Mouse (Mus musculus) hindbrain, postnatal 0 days (tissue): Measurements from ENCODE around the gene Pstpip1. TPM values are rescaled to one million over a fixed set of nuclear protein-coding genes. Genes with fewer than 3 reads are reported as not detected.

Experiments
- ATAC-seq: fragments of 200-750 bp; cut with Nextera tagmentation; 2 replicates; pipeline ENCODE4 v1.8.0; 2017; ENCODE audit warnings: mild to moderate bottlenecking, moderate TSS enrichment, moderate library complexity
- DNase-seq: peaks from one replicate; pipeline ENCODE4 v3.0.0-alpha.2; 2015; ENCODE audit warnings: low spot score
- H3K27ac ChIP-seq: fragments of 300-500 bp; sonication (generic); 2 replicates; pipeline ENCODE4 v1.5.1; 2014; ENCODE audit warnings: mild to moderate bottlenecking
- H3K27me3 ChIP-seq: fragments of 300-500 bp; sonication (generic); 2 replicates; pipeline ENCODE4 v1.6.1; 2014; ENCODE audit warnings: low read length, mixed read lengths; ENCODE audit not compliant: insufficient read depth
- H3K36me3 ChIP-seq: fragments of 300-500 bp; sonication (generic); 2 replicates; pipeline ENCODE4 v1.6.1; 2014; ENCODE audit warnings: low read length, mixed read lengths; ENCODE audit not compliant: insufficient read depth
- H3K4me1 ChIP-seq: fragments of 300-500 bp; sonication (generic); 2 replicates; pipeline ENCODE4 v1.6.1; 2014; ENCODE audit warnings: antibody characterized with exemption, low read length, mixed read lengths; ENCODE audit not compliant: insufficient read depth
- H3K4me2 ChIP-seq: fragments of 300-500 bp; sonication (generic); 2 replicates; pipeline ENCODE4 v1.6.1; 2014; ENCODE audit warnings: low read depth, mild to moderate bottlenecking, low read length, moderate library complexity, mixed read lengths
- H3K4me3 ChIP-seq: fragments of 300-500 bp; sonication (generic); 2 replicates; pipeline ENCODE4 v1.5.1; 2014; ENCODE audit warnings: low read length
- H3K9ac ChIP-seq: fragments of 300-500 bp; sonication (generic); replicated peaks from 2 replicates; pipeline ENCODE4 v1.6.1; 2014; ENCODE audit warnings: mild to moderate bottlenecking, low read length, moderate library complexity, mixed read lengths
- H3K9me3 ChIP-seq: fragments of 300-500 bp; sonication (generic); 2 replicates; pipeline ENCODE4 v1.6.1; 2016; ENCODE audit warnings: low read length, mixed read lengths
- CTCF ChIP-seq: IDR thresholded peaks from 2 replicates; pipeline ENCODE4 v1.5.1; 2016; ENCODE audit warnings: antibody characterized with exemption, control low read depth, low read depth
- WGBS: fragments of 180-500 bp; shearing (Covaris S2); extraction: QIAGEN DNeasy Blood & Tissue Kit; methylation state at CpG from one replicate; pipeline ENCODE4 v1.1.7; 2014; 5-methylcytosine and 5-hydroxymethylcytosine counted together
- polyA plus RNA-seq: library from polyadenylated mRNA; unstranded; fragments of >200 nt; fragmentation: Nextera tagmentation; extraction: Ambion mirVana; gene quantifications from 2 replicates; pipeline ENCODE4 v1.2.1, GENCODE M21; 2015
- total RNA-seq: library from RNA; depleted of rRNA; stranded (reverse); fragments of >200 nt; gene quantifications from 2 replicates; pipeline ENCODE4 v1.2.3, GENCODE M21; 2014

The Pstpip1 gene
- total and polyA plus RNA-seq, 2 experiments from 2014 or later = 0.10 to 0.78 TPM

DNA sequence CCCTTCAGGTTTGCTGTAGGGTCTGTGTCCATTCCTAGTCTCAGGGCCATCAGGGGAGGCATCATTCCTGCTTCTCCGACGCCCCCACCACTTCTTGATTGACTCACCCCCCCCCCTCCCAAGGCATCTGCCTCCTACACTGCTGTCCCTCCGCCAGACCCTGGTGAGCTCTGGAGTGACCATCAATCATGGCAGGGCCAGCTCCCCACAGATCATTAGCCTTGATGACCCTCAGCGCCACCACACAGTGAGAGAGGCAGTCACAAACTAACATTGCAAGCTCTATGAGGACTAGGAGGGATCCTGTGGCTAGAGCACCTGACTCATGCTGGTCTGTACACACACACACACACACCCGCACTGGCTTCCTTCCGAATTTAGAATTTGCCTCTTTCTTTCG, 15.2 kb downstream of the Pstpip1 start:
- WGBS = 62% methylated on average over 7 of the region's 7 CpGs
- DNase-seq (no peak), ATAC-seq (no peak)
- H3K36me3 ChIP-seq = no peaks in the 10 kb centered on the region
- no peak for TF ChIP-seq CTCF
- no peak overlapping the region for H3K9ac ChIP-seq
- no peak overlapping the region for H3K4me2 ChIP-seq
- no peak overlapping the region for H3K4me3 ChIP-seq
- H3K27me3 ChIP-seq = no peaks in the 10 kb centered on the region
- no peaks in the 10 kb centered on the region for H3K4me1 ChIP-seq
- H3K27ac ChIP-seq = no peak overlapping the region
- no peaks in the 10 kb centered on the region for H3K9me3 ChIP-seq

DNA sequence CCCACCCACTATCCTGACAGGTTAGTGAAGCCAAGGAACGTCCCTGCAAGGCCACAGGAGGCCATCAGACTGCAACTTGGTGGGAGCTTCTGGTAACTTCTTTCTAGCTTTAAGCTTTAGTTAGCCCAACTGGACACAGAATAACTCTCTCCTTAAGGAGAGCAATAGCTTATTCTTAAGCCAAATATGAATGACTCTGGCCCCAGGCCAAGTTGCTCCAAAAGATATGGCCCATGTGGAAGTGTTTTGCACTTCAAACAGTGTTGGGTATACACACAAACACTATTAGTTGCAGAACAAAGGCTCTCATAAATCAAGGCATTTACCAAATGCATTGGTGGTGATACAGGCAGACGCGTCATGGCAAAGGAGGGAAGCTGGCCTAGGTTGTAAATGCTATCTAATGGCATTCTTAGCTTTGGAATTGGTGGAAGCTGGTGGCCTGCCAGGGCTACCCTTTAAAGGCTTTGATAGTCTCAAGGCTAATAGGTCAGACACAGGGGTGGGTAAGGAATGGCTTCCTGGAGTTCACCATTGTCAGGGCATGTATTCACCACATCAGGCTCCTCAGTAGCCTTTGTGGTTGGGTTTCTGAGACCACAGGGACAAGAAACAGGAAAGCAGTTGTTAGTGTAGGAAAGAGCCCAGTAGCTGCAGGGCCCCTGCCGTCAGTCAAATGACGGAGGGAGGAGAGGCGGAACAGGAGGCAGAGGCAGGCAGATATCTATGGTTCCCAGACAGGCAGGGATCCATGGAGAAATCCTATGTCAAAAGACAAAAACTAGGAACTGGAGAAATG, 16.7 kb downstream of the Pstpip1 start:
- H3K9ac ChIP-seq = no peak overlapping the region
- H3K27ac ChIP-seq = no peak overlapping the region
- DNase-seq (no peak), ATAC-seq (no peak)
- no peaks in the 10 kb centered on the region for H3K4me1 ChIP-seq
- no peaks in the 10 kb centered on the region for H3K9me3 ChIP-seq
- H3K27me3 ChIP-seq = no peaks in the 10 kb centered on the region
- TF ChIP-seq CTCF = no peak
- 68% methylated on average over 6 of the region's 6 CpGs for WGBS
- no peaks in the 10 kb centered on the region for H3K36me3 ChIP-seq
- no peak overlapping the region for H3K4me3 ChIP-seq
- no peak overlapping the region for H3K4me2 ChIP-seq

DNA sequence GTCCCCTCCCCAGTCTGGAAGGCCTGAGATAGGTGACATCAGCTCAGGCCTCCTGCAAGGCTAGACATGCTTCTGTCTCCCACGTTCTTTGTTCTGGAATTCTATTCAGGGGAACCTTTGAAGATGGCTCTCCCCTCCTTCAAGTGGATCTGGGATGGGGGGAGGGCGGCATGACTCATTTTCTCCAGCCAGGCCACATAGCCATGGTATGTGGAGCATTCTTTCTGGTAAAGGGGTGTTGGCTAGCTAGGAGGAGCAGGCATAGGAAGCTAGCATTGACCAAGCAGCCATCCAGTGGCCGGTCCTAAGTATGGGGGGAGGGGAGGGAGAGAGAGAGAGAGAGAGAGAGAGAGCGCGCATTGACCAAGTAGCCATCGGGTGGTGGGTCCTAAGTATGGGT, 17.8 kb downstream of the Pstpip1 start:
- H3K27me3 ChIP-seq = no peaks in the 10 kb centered on the region
- WGBS = 80% methylated on average over 6 of the region's 6 CpGs

DNA sequence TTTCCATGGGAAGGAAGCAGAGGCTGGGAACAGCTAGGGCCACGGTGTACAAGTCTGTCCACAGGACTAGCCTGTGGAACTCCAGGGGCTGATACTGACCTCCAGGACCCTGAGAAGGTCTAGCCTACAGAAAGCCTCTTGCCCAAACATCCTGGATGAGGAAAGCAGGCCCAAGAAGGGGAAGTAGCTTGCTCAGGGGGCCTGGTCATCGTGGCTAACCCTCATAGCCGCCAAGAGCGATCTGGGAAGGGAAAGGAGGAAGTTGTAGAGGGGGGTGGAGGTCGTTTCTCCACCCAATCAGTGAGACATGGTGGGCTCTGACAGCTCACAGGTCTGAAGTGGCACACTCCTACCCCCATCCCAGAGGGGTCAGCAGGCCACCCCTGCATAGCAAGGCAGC, 18.4 kb downstream of the Pstpip1 start:
- no peak for ATAC-seq
- TF ChIP-seq CTCF = no peak

More for the DNA sequence above, 17.8 kb downstream of the Pstpip1 start:
- Histone ChIP-seq H3K4me1 (no peaks in the 10 kb centered on the region), H3K27ac (no peak overlapping the region), H3K36me3 (no peaks in the 10 kb centered on the region), H3K4me3 (no peak overlapping the region), H3K9ac (no peak overlapping the region), H3K9me3 (no peaks in the 10 kb centered on the region), H3K4me2 (no peak overlapping the region)
- no peak for ATAC-seq
- no peak for DNase-seq
- TF ChIP-seq CTCF = no peak

DNA sequence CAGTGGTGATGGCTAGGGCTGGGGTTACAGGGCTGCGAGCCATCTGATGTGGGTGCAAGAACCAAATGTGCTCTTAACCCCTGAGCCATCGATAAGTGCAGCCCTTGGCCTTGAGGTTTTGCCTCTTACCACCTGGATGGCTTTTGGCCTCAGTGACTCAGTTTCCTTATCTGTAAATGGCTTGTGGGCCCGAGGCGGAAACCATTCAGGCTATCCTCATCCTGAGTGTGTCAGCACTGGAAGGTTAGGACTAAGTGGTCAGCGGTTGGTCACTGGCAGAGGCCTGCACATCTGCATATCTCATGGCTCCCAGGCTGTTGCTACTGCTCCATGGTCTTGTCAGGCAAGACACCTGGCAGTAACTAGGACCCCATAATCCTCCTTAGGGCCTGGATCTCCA, 28.3 kb downstream of the Pstpip1 start:
- DNase-seq (no peak), ATAC-seq (no peak; the same call in 1 of the 2 replicates)
- Histone ChIP-seq H3K36me3 (no peaks in the 10 kb centered on the region), H3K27me3 (no peaks in the 10 kb centered on the region), H3K9ac (no peak overlapping the region), H3K4me1 (no peaks in the 10 kb centered on the region; the same call in 1 of the 2 replicates), H3K27ac (no peak overlapping the region), H3K4me3 (no peak overlapping the region), H3K9me3 (no peaks in the 10 kb centered on the region), H3K4me2 (peak overlapping the region; percentile 66)
- no peak for TF ChIP-seq CTCF
- 81% methylated on average over 5 of the region's 5 CpGs for WGBS

More for the DNA sequence above, 18.4 kb downstream of the Pstpip1 start:
- WGBS = 81% methylated on average over 5 of the region's 5 CpGs
- H3K4me1 ChIP-seq = no peaks in the 10 kb centered on the region
- H3K36me3 ChIP-seq = no peaks in the 10 kb centered on the region
- H3K9ac ChIP-seq = no peak overlapping the region
- no peak overlapping the region for H3K4me2 ChIP-seq
- no peaks in the 10 kb centered on the region for H3K9me3 ChIP-seq
- no peak overlapping the region for H3K27ac ChIP-seq
- H3K27me3 ChIP-seq = no peaks in the 10 kb centered on the region
- no peak overlapping the region for H3K4me3 ChIP-seq
- no peak for DNase-seq

DNA sequence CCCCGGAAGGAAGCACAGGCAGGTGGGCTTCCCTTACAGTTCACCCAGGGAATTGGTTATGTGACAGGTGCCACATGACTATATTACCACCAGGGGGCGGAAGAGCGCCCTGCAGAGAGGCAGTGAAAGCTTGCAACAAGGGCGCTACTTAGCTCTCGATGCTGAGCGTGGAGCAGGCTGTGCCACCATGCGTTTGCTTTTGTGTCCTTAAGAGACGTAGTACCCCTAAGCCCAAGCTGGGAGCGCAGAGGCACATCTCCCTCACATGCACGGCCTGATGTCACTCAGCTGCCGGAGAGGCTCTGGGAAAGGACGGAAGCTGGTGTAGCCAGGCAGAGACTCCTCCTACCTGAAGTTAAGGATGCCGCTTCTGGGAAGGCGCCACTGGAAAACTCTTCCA, 28.8 kb downstream of the Pstpip1 start:
- H3K9me3 ChIP-seq = no peaks in the 10 kb centered on the region
- peak; percentile 93 for DNase-seq
- H3K4me2 ChIP-seq = peak overlapping the region; percentile 66
- no peak overlapping the region for H3K27ac ChIP-seq
- no peaks in the 10 kb centered on the region for H3K36me3 ChIP-seq
- peak overlapping the region; percentile 27 for H3K4me3 ChIP-seq
- peaks cover under 1% of the 10 kb centered on the region for H3K4me1 ChIP-seq
- no peaks in the 10 kb centered on the region for H3K27me3 ChIP-seq
- TF ChIP-seq CTCF = peak; percentile 99
- H3K9ac ChIP-seq = no peak overlapping the region
- 5% methylated on average over 14 of the region's 14 CpGs for WGBS
- ATAC-seq = peak; percentile 68

DNA sequence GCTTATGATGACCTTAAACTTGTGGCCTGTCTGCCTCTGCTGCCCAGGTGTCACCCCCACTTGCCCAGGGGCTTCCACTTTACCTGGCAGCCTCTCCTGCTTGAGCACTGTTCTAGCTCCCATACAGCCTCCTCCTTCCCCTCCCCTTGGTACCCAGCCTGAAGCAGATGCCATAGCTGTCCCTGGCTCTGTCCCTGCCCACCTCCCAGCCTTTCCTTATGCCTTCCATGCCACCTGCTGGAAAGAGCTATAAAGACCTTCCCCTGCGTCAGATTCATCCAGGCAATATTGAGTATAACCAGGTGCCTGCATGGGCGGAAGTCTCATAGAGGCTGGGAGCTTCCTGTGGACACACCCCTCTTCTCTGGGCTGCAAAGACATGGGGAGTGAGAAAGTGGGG, 29.9 kb downstream of the Pstpip1 start:
- H3K36me3 ChIP-seq = no peaks in the 10 kb centered on the region
- no peaks in the 10 kb centered on the region for H3K9me3 ChIP-seq
- H3K4me2 ChIP-seq = no peak overlapping the region
- TF ChIP-seq CTCF = peak; percentile 29; the same call in 1 of the 2 replicates
- DNase-seq = peak; percentile 26
- WGBS = 73% methylated on average over 2 of the region's 2 CpGs
- H3K9ac ChIP-seq = no peak overlapping the region
- H3K4me1 ChIP-seq = peaks cover 3% of the 10 kb centered on the region
- H3K4me3 ChIP-seq = no peak overlapping the region
- H3K27ac ChIP-seq = no peak overlapping the region
- no peak for ATAC-seq
- H3K27me3 ChIP-seq = no peaks in the 10 kb centered on the region
